Mouse (Mus musculus): ENCODE data around the gene Zc3hav1. TPM values are rescaled to one million over a fixed set of nuclear protein-coding genes. Genes with fewer than 3 reads are reported as not detected.

Gene Zc3hav1
- polyA plus RNA-seq, 1 experiment from 2014 or later = 1.5 TPM

- 72% methylated on average over 3 of the region's 3 CpGs for WGBS
- no peak for DNase-seq (ENCODE audit: low spot score)
- no peaks in the 10 kb centered on the region for H3K36me3 ChIP-seq
- no peaks in the 10 kb centered on the region for H3K27me3 ChIP-seq (ENCODE audit: low read depth, poor library complexity, severe bottlenecking)
- no peak overlapping the region for H3K4me3 ChIP-seq
- no peaks in the 10 kb centered on the region for H3K4me1 ChIP-seq
- H3K9me3 ChIP-seq (replicated peaks) = no peaks in the 10 kb centered on the region
- no peak overlapping the region for H3K27ac ChIP-seq
These were observed 49.4 kb downstream of the Zc3hav1 start for GRCm38 (mm10) chr6:38304981-38305380.

- H3K27ac ChIP-seq = peak within 1 kb of the TSS; percentile 99
- DNase-seq (ENCODE audit: low spot score) = peak; percentile 90
- H3K4me1 ChIP-seq = peaks cover 24% of the 10 kb centered on the region
- under 1% methylated on average over 70 of the region's 70 CpGs for WGBS
- H3K9me3 ChIP-seq (replicated peaks) = no peaks in the 10 kb centered on the region
- H3K4me3 ChIP-seq = peak within 1 kb of the TSS; percentile 82
- peaks cover 32% of the 10 kb centered on the region for H3K36me3 ChIP-seq
- no peaks in the 10 kb centered on the region for H3K27me3 ChIP-seq (ENCODE audit: low read depth, poor library complexity, severe bottlenecking)
These were observed 55.5 kb downstream of the Zc3hav1 start, which contains the start of gene Zc3hav1l for GRCm38 (mm10) chr6:38298761-38299401. Gene Zc3hav1l, minus strand, starts transcription at chr6:38299259.

GRCm38 (mm10) chr6:38298246-38298635 is 56.2 kb downstream of the Zc3hav1 start:
- peak; percentile 71 for DNase-seq (ENCODE audit: low spot score)
- Histone ChIP-seq H3K9me3 (replicated peaks) (no peaks in the 10 kb centered on the region), H3K36me3 (peaks cover 38% of the 10 kb centered on the region), H3K4me3 (peak overlapping the region; percentile 82), H3K4me1 (peaks cover 24% of the 10 kb centered on the region), H3K27me3 (ENCODE audit: low read depth, poor library complexity, severe bottlenecking) (no peaks in the 10 kb centered on the region), H3K27ac (peak overlapping the region; percentile 99)
- WGBS = 1% methylated on average over 10 of the region's 10 CpGs

DNA sequence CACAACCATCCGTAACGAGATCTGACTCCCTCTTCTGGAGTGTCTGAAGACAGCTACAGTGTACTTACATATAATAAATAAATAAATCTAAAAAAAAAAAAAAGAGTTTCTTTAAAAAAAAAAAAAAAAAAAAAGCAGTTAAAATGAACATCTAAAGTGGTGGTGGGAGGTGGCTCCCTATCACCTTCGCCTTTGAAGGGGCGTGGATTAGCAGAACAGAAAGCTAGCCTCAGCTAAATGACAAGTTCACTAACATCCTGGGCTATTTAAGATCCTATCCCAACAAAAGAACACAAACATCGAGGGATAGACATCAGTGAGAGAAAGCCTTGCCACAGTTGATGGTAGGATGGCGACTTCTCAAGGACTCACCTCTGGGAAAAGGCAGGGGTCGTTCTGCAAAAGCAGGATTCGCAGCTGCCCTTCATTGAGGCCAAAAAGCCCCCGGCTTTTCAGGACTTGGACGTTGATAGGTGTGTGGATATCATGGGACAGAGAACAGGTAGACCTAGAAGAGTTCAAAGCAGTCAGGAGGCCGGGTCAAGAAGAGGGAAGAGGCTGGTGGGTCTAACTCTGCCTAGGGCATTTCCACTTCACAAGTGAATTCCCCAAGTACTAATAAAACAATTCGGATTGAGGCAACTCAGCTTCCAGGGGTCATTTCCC is 56.7 kb downstream of the Zc3hav1 start:
- peaks cover 43% of the 10 kb centered on the region for H3K36me3 ChIP-seq
- no peaks in the 10 kb centered on the region for H3K9me3 ChIP-seq (replicated peaks)
- 47% methylated on average over 12 of the region's 12 CpGs for WGBS
- H3K27ac ChIP-seq = peak overlapping the region; percentile 99
- peak; percentile 47 for DNase-seq (ENCODE audit: low spot score)
- H3K4me3 ChIP-seq = peak overlapping the region; percentile 82
- H3K27me3 ChIP-seq (ENCODE audit: low read depth, poor library complexity, severe bottlenecking) = no peaks in the 10 kb centered on the region
- peaks cover 24% of the 10 kb centered on the region for H3K4me1 ChIP-seq

DNA sequence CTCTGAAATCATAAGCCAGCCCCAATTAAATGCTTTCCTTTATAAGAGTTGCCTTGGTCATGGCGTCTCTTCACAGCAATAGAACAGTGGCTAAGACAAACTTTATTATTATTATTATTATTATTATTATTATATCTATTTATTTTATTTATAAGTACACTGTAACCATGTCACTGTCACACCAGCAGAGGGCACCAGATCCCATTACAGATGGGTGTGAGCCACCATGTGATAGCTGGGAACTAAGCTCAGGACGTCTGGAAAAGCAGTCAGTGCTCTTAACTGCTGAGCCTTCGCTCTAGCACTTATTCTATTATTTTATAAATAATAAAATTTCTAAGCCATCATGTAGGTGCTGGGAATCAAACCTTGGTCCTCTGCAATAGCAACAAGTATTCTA is 60.7 kb downstream of the Zc3hav1 start:
- Histone ChIP-seq H3K9me3 (replicated peaks) (no peaks in the 10 kb centered on the region), H3K4me1 (peaks cover 12% of the 10 kb centered on the region), H3K27me3 (ENCODE audit: low read depth, poor library complexity, severe bottlenecking) (no peaks in the 10 kb centered on the region), H3K27ac (no peak overlapping the region), H3K4me3 (no peak overlapping the region), H3K36me3 (peaks cover 83% of the 10 kb centered on the region)
- WGBS = 74% methylated on average over 3 of the region's 3 CpGs
- no peak for DNase-seq (ENCODE audit: low spot score)

DNA sequence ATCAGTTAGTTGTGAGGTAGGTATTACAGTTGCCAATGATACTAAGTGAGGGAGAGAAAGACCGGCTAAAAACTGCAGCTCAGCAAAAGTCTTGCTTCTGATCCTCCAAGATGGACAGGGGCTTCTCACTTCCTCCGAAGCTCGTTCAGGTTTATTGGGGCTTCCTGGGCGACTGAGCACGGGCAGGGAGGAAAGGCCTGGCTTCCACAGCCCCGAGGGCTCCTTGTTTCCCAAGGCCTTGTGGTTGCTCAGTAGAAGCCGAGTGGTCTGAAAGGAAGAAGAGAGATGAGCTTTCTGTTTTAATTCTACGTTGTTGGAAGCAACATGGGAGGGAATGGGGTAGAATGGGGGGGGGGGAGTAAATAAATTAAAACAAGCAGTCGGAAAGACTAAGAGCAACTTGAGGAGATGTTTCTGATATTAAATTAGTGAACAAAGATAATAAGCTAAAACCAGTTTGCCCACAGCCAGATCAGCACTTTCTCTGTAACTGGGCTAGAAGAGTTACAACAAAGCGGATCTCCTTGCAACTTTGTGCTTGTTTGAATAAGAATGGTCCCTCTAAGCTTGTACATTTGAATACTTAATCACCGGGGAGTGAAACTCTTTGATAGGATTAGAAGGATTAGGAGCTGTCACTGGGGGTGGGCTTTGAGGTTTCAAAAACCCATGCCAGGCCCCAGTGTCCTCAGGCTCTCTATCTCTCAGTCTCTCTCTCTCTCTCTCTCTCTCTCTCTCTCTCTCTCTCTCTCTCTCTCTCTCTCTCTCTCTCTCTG is 61.3 kb downstream of the Zc3hav1 start:
- Histone ChIP-seq H3K27me3 (ENCODE audit: low read depth, poor library complexity, severe bottlenecking) (no peaks in the 10 kb centered on the region), H3K4me1 (peaks cover 5% of the 10 kb centered on the region), H3K4me3 (no peak overlapping the region), H3K9me3 (replicated peaks) (no peaks in the 10 kb centered on the region), H3K27ac (no peak overlapping the region), H3K36me3 (peaks cover 90% of the 10 kb centered on the region)
- WGBS = 63% methylated on average over 11 of the region's 11 CpGs
- DNase-seq (ENCODE audit: low spot score) = no peak

- WGBS = 98% methylated on average over 19 of the region's 19 CpGs
- peaks cover 66% of the 10 kb centered on the region for H3K36me3 ChIP-seq
- H3K4me3 ChIP-seq = no peak overlapping the region
These were observed 70.0 kb downstream of the Zc3hav1 start for GRCm38 (mm10) chr6:38284422-38284821.

GRCm38 (mm10) chr6:38264466-38264865 is 89.9 kb downstream of the Zc3hav1 start:
- Histone ChIP-seq H3K27me3 (ENCODE audit: low read depth, poor library complexity, severe bottlenecking) (no peaks in the 10 kb centered on the region), H3K9me3 (replicated peaks) (no peaks in the 10 kb centered on the region), H3K27ac (no peak overlapping the region), H3K36me3 (no peaks in the 10 kb centered on the region), H3K4me3 (no peak overlapping the region), H3K4me1 (no peaks in the 10 kb centered on the region)
- no peak for DNase-seq (ENCODE audit: low spot score)
- 79% methylated on average over 7 of the region's 7 CpGs for WGBS

More at GRCm38 (mm10) chr6:38284422-38284821, 70.0 kb downstream of the Zc3hav1 start:
- Histone ChIP-seq H3K4me1 (no peaks in the 10 kb centered on the region), H3K27ac (no peak overlapping the region), H3K9me3 (replicated peaks) (peaks cover 4% of the 10 kb centered on the region; the same call in 1 of the 2 replicates), H3K27me3 (ENCODE audit: low read depth, poor library complexity, severe bottlenecking) (no peaks in the 10 kb centered on the region)
- DNase-seq (ENCODE audit: low spot score) = no peak

GRCm38 (mm10) chr6:38263393-38264159 is 90.8 kb downstream of the Zc3hav1 start:
- no peaks in the 10 kb centered on the region for H3K27me3 ChIP-seq (ENCODE audit: low read depth, poor library complexity, severe bottlenecking)
- H3K4me3 ChIP-seq = no peak overlapping the region
- no peaks in the 10 kb centered on the region for H3K36me3 ChIP-seq
- 72% methylated on average over 5 of the region's 5 CpGs for WGBS
- no peaks in the 10 kb centered on the region for H3K4me1 ChIP-seq
- H3K9me3 ChIP-seq (replicated peaks) = no peaks in the 10 kb centered on the region
- H3K27ac ChIP-seq = no peak overlapping the region
- no peak for DNase-seq (ENCODE audit: low spot score)

GRCm38 (mm10) chr6:38261877-38262276 is 92.5 kb downstream of the Zc3hav1 start:
- DNase-seq (ENCODE audit: low spot score) = no peak
- no peak overlapping the region for H3K4me3 ChIP-seq
- no peak overlapping the region for H3K27ac ChIP-seq
- no peaks in the 10 kb centered on the region for H3K27me3 ChIP-seq (ENCODE audit: low read depth, poor library complexity, severe bottlenecking)
- 65% methylated on average over 4 of the region's 4 CpGs for WGBS
- no peaks in the 10 kb centered on the region for H3K36me3 ChIP-seq
- no peaks in the 10 kb centered on the region for H3K9me3 ChIP-seq (replicated peaks)
- H3K4me1 ChIP-seq = 0 out of 2 replicates have a peak, but pooled peaks cover 5% of the 10 kb centered on the region

DNA sequence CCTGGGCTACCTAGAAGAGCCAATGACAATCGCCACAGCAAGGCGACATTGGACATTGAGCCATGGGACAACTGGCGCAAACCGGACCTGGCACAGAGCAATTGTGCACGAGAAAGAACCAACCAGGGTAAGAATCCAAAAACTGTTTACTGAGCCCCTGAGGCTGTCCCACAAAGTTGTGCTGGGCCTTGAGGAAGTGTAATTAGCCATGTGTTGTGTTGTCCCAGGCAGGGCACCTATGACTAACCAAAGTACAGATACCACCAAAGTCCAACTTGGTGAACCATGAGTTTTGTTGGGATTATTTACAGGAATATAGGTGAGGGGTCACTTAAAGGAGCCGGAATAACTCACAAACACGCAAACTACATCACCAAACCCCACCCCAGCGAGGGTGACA is 96.9 kb downstream of the Zc3hav1 start:
- no peak for DNase-seq (ENCODE audit: low spot score)
- no peak overlapping the region for H3K27ac ChIP-seq
- H3K27me3 ChIP-seq (ENCODE audit: low read depth, poor library complexity, severe bottlenecking) = no peaks in the 10 kb centered on the region
- no peaks in the 10 kb centered on the region for H3K9me3 ChIP-seq (replicated peaks)
- peaks cover 21% of the 10 kb centered on the region for H3K4me1 ChIP-seq
- no peak overlapping the region for H3K4me3 ChIP-seq
- H3K36me3 ChIP-seq = no peaks in the 10 kb centered on the region
- 93% methylated on average over 8 of the region's 8 CpGs for WGBS

DNA sequence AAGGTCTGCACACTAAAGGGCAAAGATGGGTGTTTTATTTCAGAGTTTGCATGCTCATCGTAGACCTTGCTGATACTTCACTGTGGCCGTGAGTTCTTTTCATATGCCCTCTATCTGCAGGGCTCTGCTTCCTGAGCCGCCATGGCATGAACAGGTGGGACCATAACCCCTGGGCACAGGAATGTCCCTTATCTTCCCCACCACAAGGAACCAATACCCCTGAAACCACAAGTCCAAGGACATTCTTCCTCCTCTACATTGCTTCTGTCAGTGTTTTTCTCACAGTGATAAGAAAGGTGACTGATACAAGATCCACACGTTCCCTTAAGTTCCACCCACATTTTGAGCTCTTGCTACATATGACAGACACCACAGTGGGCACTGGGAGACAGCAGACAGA is 97.6 kb downstream of the Zc3hav1 start:
- H3K4me1 ChIP-seq = peaks cover 28% of the 10 kb centered on the region
- H3K36me3 ChIP-seq = no peaks in the 10 kb centered on the region
- no peaks in the 10 kb centered on the region for H3K27me3 ChIP-seq (ENCODE audit: low read depth, poor library complexity, severe bottlenecking)
- no peak overlapping the region for H3K27ac ChIP-seq
- no peaks in the 10 kb centered on the region for H3K9me3 ChIP-seq (replicated peaks)
- DNase-seq (ENCODE audit: low spot score) = no peak
- no peak overlapping the region for H3K4me3 ChIP-seq
- WGBS = 91% methylated on average over 4 of the region's 4 CpGs

Measured in limb, embryonic 10.5 days (tissue).